Mouse (Mus musculus) forebrain, embryonic 14.5 days (tissue): ENCODE results near the gene Arhgap32. TPM values are rescaled to one million over a fixed set of nuclear protein-coding genes. Genes with fewer than 3 reads are reported as not detected.

Source experiments
- microRNA-seq: library from miRNA; unstranded; fragments of <30 nt; microRNA quantifications from one replicate; pipeline ENCODE4, GENCODE M21; 2016
- polyA plus RNA-seq: library from polyadenylated mRNA; unstranded; fragments of >200 nt; fragmentation: Nextera tagmentation; extraction: Ambion mirVana; gene quantifications from 2 replicates; pipeline ENCODE4 v1.2.1, GENCODE M21; 2014

Gene Arhgap32
- polyA plus RNA-seq, 1 experiment from 2014 or later, result 10.0 TPM

Small RNA genes lying within 50 kb of the gene (microRNA-seq; reads per million reads assigned to microRNA genes)
- gene Gm44453, result not detected

Other genes starting within 250 kb of the Arhgap32 start
- gene Barx2, start 202.7 kb upstream of the Arhgap32 start, polyA plus RNA-seq, result 0.17 and 0.30 TPM in 2 replicates
- gene Kcnj5, start 228.2 kb downstream of the Arhgap32 start, polyA plus RNA-seq, result 0.37 and 0.55 TPM in 2 replicates